Mouse (Mus musculus): ENCODE measurements around the gene Tmem210. TPM values are rescaled to one million over a fixed set of nuclear protein-coding genes. Genes with fewer than 3 reads are reported as not detected.

Tmem210 gene
- polyA plus RNA-seq, 1 experiment from 2014 or later: not detected

DNA sequence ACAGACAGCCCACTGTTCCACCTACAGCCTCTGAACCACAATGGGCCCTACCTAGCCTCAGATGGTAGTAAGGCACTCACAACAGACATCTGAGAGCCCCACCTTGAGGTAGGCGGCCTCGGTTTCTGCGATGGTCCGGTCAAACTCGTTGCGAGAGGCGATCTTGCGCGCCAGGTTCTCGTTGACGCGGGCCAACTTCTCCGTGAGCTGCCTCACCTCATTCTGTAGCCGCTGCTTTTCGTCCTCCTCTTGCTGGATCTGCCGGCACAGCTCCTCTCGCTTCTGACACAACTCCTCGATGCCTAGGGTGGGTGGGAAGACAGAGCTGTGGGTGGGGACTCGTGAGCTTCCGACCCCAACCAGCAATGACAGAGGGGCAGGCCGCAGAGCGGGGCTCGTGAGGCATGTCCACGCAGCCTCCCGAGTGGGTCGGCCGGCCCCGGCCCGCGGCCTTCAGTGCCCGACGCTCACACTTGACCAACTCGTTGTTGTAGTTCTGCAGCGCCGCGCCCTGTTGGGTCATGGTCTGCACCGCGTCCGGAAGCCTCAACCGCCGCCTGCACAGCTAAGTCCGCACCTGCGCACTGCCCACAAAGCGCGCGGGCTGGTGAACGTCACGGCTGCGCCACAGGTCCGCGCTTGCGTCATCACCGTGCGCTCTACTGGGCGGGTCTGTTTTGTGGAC, 16.0 kb upstream of the Tmem210 start, which contains the start of the genes Ssna1 and Anapc2:
TSS of gene Ssna1 (minus strand) at position 612 of the 685 bp plus-strand sequence.
TSS of gene Anapc2 (plus strand) at position 652 of the 685 bp plus-strand sequence.
- Histone ChIP-seq H3K36me3 (ENCODE audit: control insufficient read depth, insufficient read depth, low read length) (peaks cover 36% of the 10 kb centered on the region), H3K4me1 (ENCODE audit: control insufficient read depth, insufficient read depth, low read length) (peaks cover 32% of the 10 kb centered on the region), H3K27me3 (ENCODE audit: control insufficient read depth, insufficient read depth, low read length) (no peaks in the 10 kb centered on the region), H3K9me3 (ENCODE audit: control insufficient read depth, low read length) (no peaks in the 10 kb centered on the region), H3K9ac (replicated peaks; ENCODE audit: low read depth, low read length) (peak within 1 kb of the TSS; percentile 76), H3K4me3 (ENCODE audit: low read depth, low read length) (peak within 1 kb of the TSS; percentile 86), H3K4me2 (ENCODE audit: low read depth, low read length) (peak within 1 kb of the TSS; percentile 95), H3K27ac (ENCODE audit: low read depth, low read length) (peak within 1 kb of the TSS; percentile 82)
- peak; percentile 95 for ATAC-seq (ENCODE audit: low read depth)
- WGBS: under 1% methylated on average over 53 of the region's 55 CpGs

DNA sequence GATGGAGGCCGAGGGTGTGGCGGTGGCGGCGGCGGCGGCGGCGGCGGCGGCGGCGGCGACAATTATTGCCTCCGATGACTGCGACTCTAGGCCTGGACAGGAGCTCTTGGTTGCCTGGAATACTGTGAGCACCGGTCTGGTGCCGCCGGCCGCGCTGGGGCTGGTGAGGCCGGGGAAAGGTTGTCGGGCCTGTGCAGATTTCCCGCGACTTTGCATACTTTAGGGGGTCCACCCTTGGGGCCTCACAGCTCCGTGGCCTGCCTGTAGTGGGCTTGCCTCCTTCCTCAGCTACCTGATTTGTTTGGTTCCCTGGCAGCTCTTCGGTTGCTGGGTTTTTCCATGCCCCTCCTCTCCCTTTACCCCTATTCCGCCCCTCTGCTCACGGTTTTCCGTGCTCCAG, 15.4 kb upstream of the Tmem210 start:
- Histone ChIP-seq H3K9ac (replicated peaks; ENCODE audit: low read depth, low read length) (peak overlapping the region; percentile 76), H3K4me3 (ENCODE audit: low read depth, low read length) (peak overlapping the region; percentile 86), H3K36me3 (ENCODE audit: control insufficient read depth, insufficient read depth, low read length) (peaks cover 42% of the 10 kb centered on the region), H3K4me1 (ENCODE audit: control insufficient read depth, insufficient read depth, low read length) (peaks cover 27% of the 10 kb centered on the region), H3K4me2 (ENCODE audit: low read depth, low read length) (peak overlapping the region; percentile 95), H3K27ac (ENCODE audit: low read depth, low read length) (peak overlapping the region; percentile 64), H3K27me3 (ENCODE audit: control insufficient read depth, insufficient read depth, low read length) (no peaks in the 10 kb centered on the region), H3K9me3 (ENCODE audit: control insufficient read depth, low read length) (no peaks in the 10 kb centered on the region)
- 0% methylated on average over 27 of the region's 29 CpGs for WGBS
- ATAC-seq (ENCODE audit: low read depth): peak; percentile 54

DNA sequence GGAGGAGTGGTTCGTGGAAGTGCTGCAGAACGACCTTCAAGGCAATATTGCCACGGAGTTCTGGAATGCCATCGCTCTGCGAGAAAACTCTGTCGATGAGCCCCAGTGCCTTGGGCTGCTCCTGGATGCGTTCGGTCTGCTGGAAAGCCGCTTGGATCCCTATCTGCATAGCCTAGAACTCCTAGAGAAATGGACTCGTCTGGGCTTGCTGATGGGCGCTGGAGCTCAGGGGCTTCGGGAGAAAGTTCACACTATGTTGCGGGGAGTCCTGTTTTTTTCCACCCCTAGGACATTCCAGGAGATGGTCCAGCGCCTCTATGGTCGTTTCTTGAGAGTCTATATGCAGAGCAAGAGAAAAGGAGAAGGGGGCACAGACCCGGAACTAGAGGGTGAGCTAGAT, 14.9 kb upstream of the Tmem210 start:
- Histone ChIP-seq H3K4me1 (ENCODE audit: control insufficient read depth, insufficient read depth, low read length) (peaks cover 22% of the 10 kb centered on the region), H3K9ac (replicated peaks; ENCODE audit: low read depth, low read length) (peak overlapping the region; percentile 76), H3K36me3 (ENCODE audit: control insufficient read depth, insufficient read depth, low read length) (peaks cover 45% of the 10 kb centered on the region), H3K4me2 (ENCODE audit: low read depth, low read length) (peak overlapping the region; percentile 95), H3K27ac (ENCODE audit: low read depth, low read length) (no peak overlapping the region; the same call in 1 of the 2 replicates), H3K27me3 (ENCODE audit: control insufficient read depth, insufficient read depth, low read length) (no peaks in the 10 kb centered on the region), H3K4me3 (ENCODE audit: low read depth, low read length) (peak overlapping the region; percentile 86), H3K9me3 (ENCODE audit: control insufficient read depth, low read length) (no peaks in the 10 kb centered on the region)
- 45% methylated on average over 16 of the region's 16 CpGs for WGBS
- 0 out of 2 replicates have a peak, but pooled peaks have one; percentile 1 for ATAC-seq (ENCODE audit: low read depth)

- no peak overlapping the region for H3K4me2 ChIP-seq (ENCODE audit: low read depth, low read length)
- H3K36me3 ChIP-seq (ENCODE audit: control insufficient read depth, insufficient read depth, low read length): peaks cover 71% of the 10 kb centered on the region
- H3K27ac ChIP-seq (ENCODE audit: low read depth, low read length): no peak overlapping the region
- H3K27me3 ChIP-seq (ENCODE audit: control insufficient read depth, insufficient read depth, low read length): no peaks in the 10 kb centered on the region
- peak; percentile 50; the same call in 1 of the 2 replicates for ATAC-seq (ENCODE audit: low read depth)
- H3K4me1 ChIP-seq (ENCODE audit: control insufficient read depth, insufficient read depth, low read length): no peaks in the 10 kb centered on the region
- 69% methylated on average over 13 of the region's 13 CpGs for WGBS
- H3K9ac ChIP-seq (replicated peaks; ENCODE audit: low read depth, low read length): no peak overlapping the region
- no peaks in the 10 kb centered on the region for H3K9me3 ChIP-seq (ENCODE audit: control insufficient read depth, low read length)
- no peak overlapping the region for H3K4me3 ChIP-seq (ENCODE audit: low read depth, low read length)
Observed at GRCm38 (mm10) chr2:25278928-25279882, 8.7 kb upstream of the Tmem210 start.

GRCm38 (mm10) chr2:25285551-25285950, 2.4 kb upstream of the Tmem210 start:
- Histone ChIP-seq H3K4me3 (ENCODE audit: low read depth, low read length) (no peak overlapping the region), H3K4me2 (ENCODE audit: low read depth, low read length) (no peak overlapping the region), H3K27me3 (ENCODE audit: control insufficient read depth, insufficient read depth, low read length) (peaks cover 25% of the 10 kb centered on the region), H3K27ac (ENCODE audit: low read depth, low read length) (no peak overlapping the region), H3K4me1 (ENCODE audit: control insufficient read depth, insufficient read depth, low read length) (peaks cover 7% of the 10 kb centered on the region), H3K9ac (replicated peaks; ENCODE audit: low read depth, low read length) (no peak overlapping the region), H3K36me3 (ENCODE audit: control insufficient read depth, insufficient read depth, low read length) (peaks cover 35% of the 10 kb centered on the region), H3K9me3 (ENCODE audit: control insufficient read depth, low read length) (no peaks in the 10 kb centered on the region)
- ATAC-seq (ENCODE audit: low read depth): no peak
- 98% methylated on average over 2 of the region's 2 CpGs for WGBS

- peaks cover 32% of the 10 kb centered on the region for H3K36me3 ChIP-seq (ENCODE audit: control insufficient read depth, insufficient read depth, low read length)
- H3K27ac ChIP-seq (ENCODE audit: low read depth, low read length): no peak overlapping the region
- H3K4me1 ChIP-seq (ENCODE audit: control insufficient read depth, insufficient read depth, low read length): peaks cover 13% of the 10 kb centered on the region
- H3K4me3 ChIP-seq (ENCODE audit: low read depth, low read length): no peak overlapping the region
- no peaks in the 10 kb centered on the region for H3K9me3 ChIP-seq (ENCODE audit: control insufficient read depth, low read length)
- H3K4me2 ChIP-seq (ENCODE audit: low read depth, low read length): no peak overlapping the region
- 95% methylated on average over 1 of the region's 1 CpGs for WGBS
- ATAC-seq (ENCODE audit: low read depth): no peak
- no peak overlapping the region for H3K9ac ChIP-seq (replicated peaks; ENCODE audit: low read depth, low read length)
- peaks cover 32% of the 10 kb centered on the region for H3K27me3 ChIP-seq (ENCODE audit: control insufficient read depth, insufficient read depth, low read length)
Observed at GRCm38 (mm10) chr2:25286314-25286713, 1.6 kb upstream of the Tmem210 start.

- no peak overlapping the region for H3K9ac ChIP-seq (replicated peaks; ENCODE audit: low read depth, low read length)
Observed at GRCm38 (mm10) chr2:25286837-25287636, 908 bp upstream of the Tmem210 start.

DNA sequence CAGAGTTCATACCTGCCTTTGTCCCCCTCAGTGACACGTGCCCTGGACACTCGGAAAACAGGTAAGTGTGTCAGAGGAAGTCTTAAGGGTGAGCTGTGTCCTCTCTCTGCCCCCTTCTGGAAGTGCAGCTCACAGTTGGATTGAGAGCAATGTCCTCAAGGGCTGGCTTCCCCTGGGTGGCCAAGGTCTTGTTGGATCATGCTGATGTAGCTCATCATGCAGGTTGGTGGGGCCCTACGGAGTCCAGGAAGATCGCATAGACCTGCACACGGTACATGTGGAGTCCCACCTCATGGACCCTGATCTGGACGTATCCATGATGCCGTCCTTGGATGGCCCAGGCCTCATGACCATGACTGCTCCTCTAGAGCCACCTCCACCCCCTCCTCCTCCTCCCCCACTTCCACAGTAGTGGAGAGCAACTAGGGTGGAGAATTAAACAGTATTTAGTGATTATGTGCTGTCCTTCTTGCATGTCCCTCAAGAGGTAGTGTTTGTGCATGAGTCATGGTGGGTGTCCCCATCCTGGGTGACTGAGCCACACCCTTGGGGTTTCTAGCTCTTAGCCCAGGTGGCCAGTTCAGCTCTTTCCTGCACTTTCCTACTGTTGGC, 895 bp downstream of the Tmem210 start:
- WGBS: 81% methylated on average over 7 of the region's 7 CpGs
- no peak overlapping the region for H3K4me3 ChIP-seq (ENCODE audit: low read depth, low read length)

More at GRCm38 (mm10) chr2:25286837-25287636, 908 bp upstream of the Tmem210 start:
- Histone ChIP-seq H3K4me1 (ENCODE audit: control insufficient read depth, insufficient read depth, low read length) (peaks cover 13% of the 10 kb centered on the region), H3K27ac (ENCODE audit: low read depth, low read length) (no peak overlapping the region), H3K4me2 (ENCODE audit: low read depth, low read length) (no peak overlapping the region), H3K9me3 (ENCODE audit: control insufficient read depth, low read length) (no peaks in the 10 kb centered on the region), H3K36me3 (ENCODE audit: control insufficient read depth, insufficient read depth, low read length) (peaks cover 27% of the 10 kb centered on the region), H3K27me3 (ENCODE audit: control insufficient read depth, insufficient read depth, low read length) (peaks cover 39% of the 10 kb centered on the region), H3K4me3 (ENCODE audit: low read depth, low read length) (no peak overlapping the region)
- 52% methylated on average over 7 of the region's 7 CpGs for WGBS
- ATAC-seq (ENCODE audit: low read depth): no peak

More for the DNA sequence above, 895 bp downstream of the Tmem210 start:
- no peak overlapping the region for H3K4me2 ChIP-seq (ENCODE audit: low read depth, low read length)
- peaks cover 18% of the 10 kb centered on the region for H3K4me1 ChIP-seq (ENCODE audit: control insufficient read depth, insufficient read depth, low read length)
- no peak overlapping the region for H3K27ac ChIP-seq (ENCODE audit: low read depth, low read length)
- peaks cover 15% of the 10 kb centered on the region for H3K36me3 ChIP-seq (ENCODE audit: control insufficient read depth, insufficient read depth, low read length)
- H3K9me3 ChIP-seq (ENCODE audit: control insufficient read depth, low read length): no peaks in the 10 kb centered on the region
- no peak overlapping the region for H3K9ac ChIP-seq (replicated peaks; ENCODE audit: low read depth, low read length)
- peaks cover 52% of the 10 kb centered on the region for H3K27me3 ChIP-seq (ENCODE audit: control insufficient read depth, insufficient read depth, low read length)
- ATAC-seq (ENCODE audit: low read depth): no peak

All from neural tube, embryonic 14.5 days (tissue).